Mouse (Mus musculus) embryonic facial prominence, embryonic 12.5 days (tissue): ENCODE results near the gene Fam69a. TPM values are rescaled to one million over a fixed set of nuclear protein-coding genes. Genes with fewer than 3 reads are reported as not detected.

Source experiments
- ATAC-seq: fragments of 200-750 bp; cut with Nextera tagmentation; 2 replicates; pipeline ENCODE4 v1.8.0; 2017; ENCODE audit not compliant: insufficient number of reproducible peaks, insufficient read depth, low FRiP score, low TSS enrichment
- H3K27ac ChIP-seq: fragments of 300-500 bp; sonication (generic); 2 replicates; pipeline ENCODE4 v1.5.1; 2016; ENCODE audit warnings: mild to moderate bottlenecking
- H3K27me3 ChIP-seq: fragments of 300-500 bp; sonication (generic); 2 replicates; pipeline ENCODE4 v1.6.1; 2016; ENCODE audit warnings: mild to moderate bottlenecking, moderate library complexity
- H3K36me3 ChIP-seq: fragments of 300-500 bp; sonication (generic); 2 replicates; pipeline ENCODE4 v1.6.1; 2016; ENCODE audit warnings: mild to moderate bottlenecking
- H3K4me1 ChIP-seq: fragments of 300-500 bp; sonication (generic); 2 replicates; pipeline ENCODE4 v1.6.1; 2016
- H3K4me2 ChIP-seq: fragments of 300-500 bp; sonication (generic); replicated peaks from 2 replicates; pipeline ENCODE4 v1.6.1; 2016; ENCODE audit warnings: mild to moderate bottlenecking, moderate library complexity
- H3K4me3 ChIP-seq: fragments of 300-500 bp; sonication (generic); 2 replicates; pipeline ENCODE4 v1.5.1; 2016; ENCODE audit warnings: mild to moderate bottlenecking
- H3K9ac ChIP-seq: fragments of 300-500 bp; sonication (generic); 2 replicates; pipeline ENCODE4 v1.6.1; 2016; ENCODE audit warnings: mild to moderate bottlenecking, moderate library complexity
- H3K9me3 ChIP-seq: fragments of 300-500 bp; sonication (generic); 2 replicates; pipeline ENCODE4 v1.6.1; 2016; ENCODE audit warnings: mild to moderate bottlenecking, moderate library complexity
- WGBS: fragments of 180-500 bp; shearing (Covaris S2); methylation state at CpG from one replicate; pipeline ENCODE4 v1.1.7; 2016; 5-methylcytosine and 5-hydroxymethylcytosine counted together
- polyA plus RNA-seq: library from polyadenylated mRNA; unstranded; fragments of >200 nt; fragmentation: Nextera tagmentation; extraction: Ambion mirVana; gene quantifications from 2 replicates; pipeline ENCODE4 v1.2.1, GENCODE M21; 2016

The Fam69a gene
- polyA plus RNA-seq, 1 experiment from 2014 or later: 24.8 TPM

DNA sequence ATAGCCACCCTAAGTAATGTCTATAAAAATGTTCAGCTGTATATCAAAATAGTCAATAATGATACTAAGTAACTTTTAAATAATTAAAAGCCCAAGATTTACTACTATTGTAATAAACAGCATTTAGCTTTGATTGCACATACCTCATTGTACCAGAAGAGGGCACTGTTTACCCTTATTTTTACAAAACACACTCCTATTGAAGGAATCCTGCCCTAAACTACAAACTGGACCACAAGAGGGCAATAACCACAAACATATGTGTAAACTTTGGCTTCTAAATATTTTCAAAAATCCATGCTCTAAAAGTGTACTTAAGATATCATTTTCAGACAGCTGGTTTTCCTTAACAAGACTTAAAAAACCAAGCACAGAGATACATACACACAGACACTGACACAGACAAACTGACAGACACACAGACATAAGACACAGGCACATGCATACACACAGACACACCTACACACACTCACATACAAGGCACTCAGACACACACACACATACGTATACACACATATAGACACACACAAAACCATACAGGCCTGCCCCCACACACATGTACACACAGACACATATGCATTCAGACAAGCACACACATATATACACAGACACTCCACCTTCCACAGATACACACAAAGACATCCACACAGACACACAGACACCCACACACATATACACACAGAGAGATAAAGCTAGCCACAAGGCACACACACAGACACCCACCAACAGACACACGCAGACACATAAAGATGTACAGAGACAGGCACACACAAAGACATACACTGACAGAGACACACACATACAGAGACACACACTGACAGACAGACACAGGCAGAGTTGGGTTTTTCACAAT, 65.3 kb downstream of the Fam69a start:
- H3K27ac ChIP-seq: peak overlapping the region; percentile 32; the same call in 1 of the 2 replicates

DNA sequence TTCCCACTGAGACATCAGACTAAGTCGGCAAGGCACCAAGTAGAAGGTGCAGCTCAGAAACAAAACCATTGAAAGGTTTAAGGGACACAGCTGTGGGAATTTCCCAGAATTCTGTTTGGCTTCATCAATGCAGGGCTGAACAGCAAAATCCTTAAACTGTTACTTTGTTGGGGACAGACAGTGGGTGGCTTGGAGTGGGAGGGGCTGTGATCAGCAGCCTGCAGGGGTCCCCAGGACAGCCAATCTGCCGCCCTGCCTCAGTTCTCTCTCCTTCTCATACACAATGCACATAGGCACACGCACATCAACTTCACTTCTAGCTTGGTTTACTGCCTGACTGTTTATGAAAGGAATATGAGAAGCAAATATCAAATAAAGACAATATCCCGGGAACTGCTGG, 71.6 kb downstream of the Fam69a start:
- H3K9ac ChIP-seq: no peak overlapping the region
- no peaks in the 10 kb centered on the region for H3K36me3 ChIP-seq
- no peak overlapping the region for H3K4me2 ChIP-seq
- H3K9me3 ChIP-seq: no peaks in the 10 kb centered on the region
- WGBS: 41% methylated on average over 4 of the region's 4 CpGs
- no peak overlapping the region for H3K27ac ChIP-seq
- no peak overlapping the region for H3K4me3 ChIP-seq
- no peaks in the 10 kb centered on the region for H3K27me3 ChIP-seq
- H3K4me1 ChIP-seq: no peaks in the 10 kb centered on the region
- no peak for ATAC-seq

More for the DNA sequence above, 65.3 kb downstream of the Fam69a start:
- no peaks in the 10 kb centered on the region for H3K36me3 ChIP-seq
- H3K9ac ChIP-seq: no peak overlapping the region
- H3K27me3 ChIP-seq: no peaks in the 10 kb centered on the region
- 72% methylated on average over 2 of the region's 2 CpGs for WGBS
- no peak overlapping the region for H3K4me2 ChIP-seq
- peaks cover 4% of the 10 kb centered on the region; the same call in 1 of the 2 replicates for H3K4me1 ChIP-seq
- ATAC-seq: 0 out of 2 replicates have a peak, but pooled peaks have one; percentile 66
- no peak overlapping the region for H3K4me3 ChIP-seq
- H3K9me3 ChIP-seq: no peaks in the 10 kb centered on the region

DNA sequence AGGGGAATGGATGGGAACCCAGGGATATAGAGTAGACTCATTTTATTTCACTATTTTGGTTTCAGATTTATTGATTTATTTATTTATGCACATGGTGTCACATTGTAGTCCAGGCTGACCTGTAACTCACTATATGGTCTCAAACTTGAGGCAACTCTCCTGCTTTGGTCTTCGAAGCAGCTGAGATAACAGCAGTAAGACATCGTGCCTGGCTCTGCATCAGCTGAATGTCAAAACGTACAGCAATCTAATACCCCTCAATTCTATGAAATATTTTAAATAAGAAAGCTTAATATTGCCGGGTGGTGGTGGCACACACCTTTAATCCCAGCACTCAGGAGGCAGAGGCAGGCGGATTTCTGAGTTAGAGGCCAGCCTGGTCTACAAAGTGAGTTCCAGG, 75.9 kb downstream of the Fam69a start:
- no peak for ATAC-seq
- no peak overlapping the region for H3K9ac ChIP-seq
- no peaks in the 10 kb centered on the region for H3K4me1 ChIP-seq
- WGBS: 87% methylated on average over 5 of the region's 5 CpGs
- H3K4me3 ChIP-seq: no peak overlapping the region
- H3K36me3 ChIP-seq: peaks cover 38% of the 10 kb centered on the region
- no peak overlapping the region for H3K4me2 ChIP-seq
- H3K27ac ChIP-seq: no peak overlapping the region
- no peaks in the 10 kb centered on the region for H3K9me3 ChIP-seq
- H3K27me3 ChIP-seq: no peaks in the 10 kb centered on the region

DNA sequence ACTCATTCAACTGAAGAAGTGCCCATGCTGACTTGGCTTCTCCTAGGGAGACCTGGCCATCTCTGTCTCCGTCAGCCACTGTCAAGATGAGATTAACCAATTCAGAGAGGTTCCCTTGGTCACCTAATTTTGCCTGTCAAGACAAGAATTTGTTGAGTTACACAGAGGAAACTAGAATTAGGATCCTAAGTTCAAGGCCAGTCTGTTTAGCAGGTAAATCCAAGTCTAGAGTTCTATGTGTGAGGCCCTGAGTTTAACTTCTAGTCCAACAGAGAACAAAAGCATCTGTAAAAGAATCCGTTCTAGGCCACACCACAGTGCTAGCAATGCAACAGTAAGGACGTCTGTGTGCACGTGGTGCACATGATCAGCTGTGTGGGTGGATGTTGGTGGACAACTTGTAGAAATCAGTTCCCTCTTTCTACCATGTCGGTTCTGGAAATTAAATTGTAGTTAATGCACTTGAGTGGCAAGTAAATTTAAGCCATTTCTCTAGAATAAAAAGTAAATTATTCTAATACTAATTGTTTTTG, 76.7 kb downstream of the Fam69a start:
- no peak overlapping the region for H3K4me2 ChIP-seq
- H3K9me3 ChIP-seq: no peaks in the 10 kb centered on the region
- no peak overlapping the region for H3K27ac ChIP-seq
- ATAC-seq: no peak
- no peak overlapping the region for H3K9ac ChIP-seq
- no peaks in the 10 kb centered on the region for H3K4me1 ChIP-seq
- WGBS: 66% methylated on average over 5 of the region's 5 CpGs
- H3K4me3 ChIP-seq: no peak overlapping the region
- peaks cover 45% of the 10 kb centered on the region for H3K36me3 ChIP-seq
- no peaks in the 10 kb centered on the region for H3K27me3 ChIP-seq

DNA sequence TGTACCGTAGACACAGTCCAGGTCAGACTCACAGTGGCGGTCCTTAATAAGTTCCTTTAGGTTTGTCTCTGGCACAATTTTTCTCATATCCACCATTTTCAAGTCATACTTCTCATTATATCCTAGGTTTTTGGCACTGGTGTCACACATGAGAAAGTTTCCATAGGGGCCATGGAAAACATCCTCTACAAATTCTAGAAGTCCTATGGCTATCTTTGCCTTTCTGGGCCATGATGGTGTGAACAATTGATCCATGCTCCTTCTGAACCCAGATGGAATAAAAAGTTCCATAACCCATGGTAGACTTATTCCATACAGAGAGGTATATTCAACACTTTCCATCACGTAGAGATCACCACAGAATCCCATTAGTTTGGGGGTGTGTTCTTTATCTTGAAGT, 77.2 kb downstream of the Fam69a start:
- H3K4me2 ChIP-seq: no peak overlapping the region
- H3K4me1 ChIP-seq: no peaks in the 10 kb centered on the region
- no peak overlapping the region for H3K27ac ChIP-seq
- WGBS: 87% methylated on average over 3 of the region's 3 CpGs
- peaks cover 49% of the 10 kb centered on the region for H3K36me3 ChIP-seq
- ATAC-seq: no peak
- no peaks in the 10 kb centered on the region for H3K27me3 ChIP-seq
- H3K9me3 ChIP-seq: no peaks in the 10 kb centered on the region
- no peak overlapping the region for H3K4me3 ChIP-seq
- no peak overlapping the region for H3K9ac ChIP-seq

DNA sequence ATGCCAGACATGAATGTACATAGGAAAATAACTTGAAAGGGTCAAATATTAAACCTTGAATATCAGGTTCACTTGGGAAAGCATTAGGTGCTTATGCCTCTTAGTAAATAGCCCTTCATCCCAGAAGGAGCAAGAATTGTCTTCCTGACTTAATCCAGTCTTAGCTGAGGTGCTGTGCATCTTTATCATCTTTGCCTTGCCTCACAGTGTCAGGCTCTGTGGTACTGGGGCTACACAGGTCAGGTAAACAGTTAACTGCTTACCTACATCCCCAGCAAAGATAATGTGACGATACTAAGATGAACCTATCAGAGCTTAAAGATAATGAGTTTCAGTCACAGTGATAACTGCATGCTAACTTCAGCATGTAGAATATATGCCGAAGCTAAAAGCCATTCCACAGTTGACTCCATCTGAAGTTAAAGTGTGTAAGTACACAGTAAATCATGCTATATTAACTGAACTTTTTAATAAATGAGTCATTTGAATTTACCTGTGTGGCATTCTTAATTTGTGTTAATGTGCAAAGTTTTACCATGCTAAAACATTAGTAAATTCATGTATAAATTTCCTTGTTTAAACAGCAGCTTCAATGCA, 78.3 kb downstream of the Fam69a start:
- WGBS: 95% methylated on average over 2 of the region's 2 CpGs
- H3K4me2 ChIP-seq: no peak overlapping the region
- H3K27me3 ChIP-seq: no peaks in the 10 kb centered on the region
- H3K4me3 ChIP-seq: no peak overlapping the region
- no peak overlapping the region for H3K27ac ChIP-seq
- no peak overlapping the region for H3K9ac ChIP-seq
- no peak for ATAC-seq
- H3K9me3 ChIP-seq: no peaks in the 10 kb centered on the region
- peaks cover 59% of the 10 kb centered on the region for H3K36me3 ChIP-seq
- no peaks in the 10 kb centered on the region for H3K4me1 ChIP-seq

DNA sequence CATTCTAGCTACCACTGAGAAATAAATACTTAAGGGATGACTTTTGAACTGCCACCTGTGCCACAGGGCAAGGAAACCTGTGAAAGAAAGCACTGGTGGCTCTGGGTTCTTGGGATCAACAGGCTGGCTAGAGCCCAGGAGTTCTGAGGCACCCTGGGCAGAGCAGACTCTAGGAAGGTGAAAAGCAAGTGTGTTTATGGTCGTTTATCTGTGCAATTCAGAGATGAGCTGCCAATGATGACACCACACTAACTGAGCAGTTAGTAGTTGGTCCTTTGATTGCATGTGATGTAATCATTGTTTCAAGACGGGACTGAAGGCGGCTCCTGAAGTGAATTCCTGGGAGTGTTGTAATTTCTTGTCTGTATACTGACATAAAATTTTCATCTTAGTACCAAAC, 82.6 kb downstream of the Fam69a start:
- no peak overlapping the region for H3K4me3 ChIP-seq
- H3K36me3 ChIP-seq: peaks cover 65% of the 10 kb centered on the region
- no peak for ATAC-seq
- no peaks in the 10 kb centered on the region for H3K9me3 ChIP-seq
- no peaks in the 10 kb centered on the region for H3K27me3 ChIP-seq
- H3K9ac ChIP-seq: no peak overlapping the region
- no peak overlapping the region for H3K4me2 ChIP-seq
- WGBS: 79% methylated on average over 3 of the region's 3 CpGs
- no peak overlapping the region for H3K27ac ChIP-seq
- H3K4me1 ChIP-seq: peaks cover 5% of the 10 kb centered on the region; the same call in 1 of the 2 replicates

DNA sequence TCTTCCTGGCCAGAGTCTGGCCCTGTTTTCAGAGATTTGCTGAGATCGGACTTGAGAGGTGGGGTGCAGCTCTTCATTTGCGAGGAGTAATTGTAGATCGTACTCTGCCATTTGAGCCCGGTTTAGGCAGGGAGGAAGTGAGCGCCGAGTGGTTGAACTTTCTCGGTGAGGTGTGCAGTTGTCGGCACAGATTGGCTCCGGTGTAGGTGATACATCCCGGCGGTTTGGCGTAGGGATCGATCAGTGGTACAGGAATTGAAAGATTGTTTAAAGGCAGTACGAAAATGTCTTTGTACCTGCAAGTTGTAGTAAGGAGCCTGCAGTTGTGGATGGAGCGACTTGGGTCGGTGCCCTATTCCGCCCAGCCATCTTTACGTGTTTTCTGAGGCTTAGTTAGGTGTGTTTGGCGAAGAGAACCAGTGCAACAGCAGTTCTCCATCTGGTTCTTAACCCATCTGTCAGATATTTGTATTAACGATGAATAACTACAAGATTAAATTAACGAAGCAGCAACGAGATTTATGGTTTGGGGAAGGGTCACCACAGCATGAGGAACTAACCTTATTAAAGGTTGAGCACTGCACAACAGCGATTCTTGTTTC, 85.8 kb downstream of the Fam69a start:
- Histone ChIP-seq H3K4me2 (peak overlapping the region; percentile 78), H3K27ac (peak overlapping the region; percentile 88), H3K4me3 (peak overlapping the region; percentile 99), H3K9ac (peak overlapping the region; percentile 98), H3K36me3 (peaks cover 38% of the 10 kb centered on the region), H3K4me1 (peaks cover 5% of the 10 kb centered on the region; the same call in 1 of the 2 replicates), H3K27me3 (no peaks in the 10 kb centered on the region), H3K9me3 (no peaks in the 10 kb centered on the region)
- WGBS: under 1% methylated on average over 23 of the region's 23 CpGs
- no peak; the same call in 1 of the 2 replicates for ATAC-seq

DNA sequence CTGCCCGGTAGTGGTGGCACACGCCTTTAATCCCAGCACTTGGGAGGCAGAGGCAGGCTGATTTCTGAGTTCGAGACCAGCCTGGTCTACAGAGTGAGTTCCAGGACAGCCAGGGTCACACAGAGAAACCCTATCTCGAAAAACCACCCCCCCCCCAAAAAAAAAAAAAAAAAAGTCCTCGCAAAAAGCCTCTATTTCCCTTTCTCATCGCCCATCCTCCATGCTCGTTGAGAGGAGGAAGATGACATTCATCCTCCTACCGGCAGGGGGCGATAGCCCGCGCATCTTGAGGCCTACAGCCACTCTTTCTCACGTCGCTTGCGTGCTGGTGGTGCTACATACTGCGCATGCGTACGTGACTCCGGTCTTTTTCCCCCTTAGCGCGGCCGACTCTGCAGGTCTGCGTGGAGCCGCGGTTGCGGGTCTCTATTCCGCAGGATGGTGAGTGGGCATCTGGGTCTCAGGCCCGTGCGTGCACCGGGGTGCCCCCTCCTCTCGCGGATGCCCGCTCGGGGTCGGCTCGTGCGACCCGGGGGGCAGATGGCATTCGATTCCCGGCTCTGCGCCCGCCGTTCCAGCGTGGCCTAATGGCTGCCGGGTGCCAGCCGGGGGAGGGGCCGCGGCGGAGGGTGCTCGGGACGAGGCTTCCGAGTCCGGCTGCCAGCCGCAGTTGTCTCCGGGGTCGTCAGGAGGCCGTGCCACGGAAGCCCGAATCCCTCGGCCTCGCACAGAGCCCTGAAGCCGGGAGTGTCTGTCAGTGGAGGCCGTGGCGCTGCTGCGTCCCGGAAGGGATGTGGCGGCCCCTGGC, 86.5 kb downstream of the Fam69a start, which contains the start of gene Rpl5:
TSS of gene Rpl5 (plus strand) at position 297 of the 808 bp plus-strand sequence.
- Histone ChIP-seq H3K27ac (peak within 1 kb of the TSS; percentile 88), H3K27me3 (no peaks in the 10 kb centered on the region), H3K9me3 (no peaks in the 10 kb centered on the region), H3K4me1 (peaks cover 5% of the 10 kb centered on the region; the same call in 1 of the 2 replicates), H3K4me3 (peak within 1 kb of the TSS; percentile 99), H3K9ac (peak within 1 kb of the TSS; percentile 98), H3K36me3 (peaks cover 30% of the 10 kb centered on the region), H3K4me2 (peak within 1 kb of the TSS; percentile 78)
- WGBS: 4% methylated on average over 65 of the region's 66 CpGs
- peak; percentile 91 for ATAC-seq

DNA sequence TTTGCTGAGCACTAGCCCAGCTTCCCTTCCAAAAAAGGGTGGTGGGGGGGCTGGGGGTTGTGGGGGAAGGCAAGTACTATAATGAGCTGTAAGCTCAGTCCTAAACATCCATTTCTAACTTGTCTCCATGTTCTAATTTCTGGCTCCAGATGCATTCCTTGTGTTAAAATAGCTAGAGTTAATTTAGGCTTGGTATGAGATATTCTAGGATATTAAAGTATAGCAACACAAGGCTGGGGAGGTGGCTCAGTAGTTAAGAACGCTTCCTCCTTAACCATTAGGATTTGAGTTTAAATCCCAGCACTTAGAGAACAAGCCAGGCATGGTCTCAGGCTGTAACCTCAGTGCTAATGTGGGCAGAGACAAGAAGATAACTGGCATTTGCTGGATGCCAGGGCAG, 90.6 kb downstream of the Fam69a start:
- Histone ChIP-seq H3K27me3 (no peaks in the 10 kb centered on the region), H3K9ac (no peak overlapping the region), H3K4me2 (no peak overlapping the region), H3K9me3 (no peaks in the 10 kb centered on the region), H3K4me1 (no peaks in the 10 kb centered on the region), H3K36me3 (no peaks in the 10 kb centered on the region), H3K4me3 (no peak overlapping the region), H3K27ac (no peak overlapping the region)
- ATAC-seq: no peak
- WGBS: 68% methylated on average over 1 of the region's 1 CpGs

DNA sequence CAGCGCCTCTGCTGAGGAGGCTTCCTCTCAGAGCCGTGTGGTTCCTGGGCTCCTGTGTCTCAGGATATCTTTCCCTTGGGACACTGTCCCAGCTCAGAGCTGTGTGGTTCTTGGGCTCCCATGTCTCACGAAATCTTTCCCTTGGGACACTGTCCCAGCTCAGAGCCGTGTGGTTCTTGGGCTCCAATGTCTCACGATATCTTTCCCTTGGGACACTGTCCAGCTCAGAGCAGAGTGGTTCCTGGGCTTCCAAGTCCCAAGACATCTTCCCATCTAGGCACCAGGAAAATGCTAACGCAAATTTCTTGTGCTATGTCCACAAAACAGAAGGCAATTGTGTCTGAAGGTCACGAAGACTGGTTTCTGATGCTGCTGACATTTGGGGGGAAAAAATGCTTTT, 92.2 kb downstream of the Fam69a start:
- no peaks in the 10 kb centered on the region for H3K4me1 ChIP-seq
- H3K36me3 ChIP-seq: no peaks in the 10 kb centered on the region
- no peak overlapping the region for H3K4me3 ChIP-seq
- no peaks in the 10 kb centered on the region for H3K9me3 ChIP-seq
- H3K27ac ChIP-seq: no peak overlapping the region
- no peak overlapping the region for H3K9ac ChIP-seq
- no peaks in the 10 kb centered on the region for H3K27me3 ChIP-seq
- no peak overlapping the region for H3K4me2 ChIP-seq
- 65% methylated on average over 7 of the region's 7 CpGs for WGBS
- no peak for ATAC-seq
